Mouse (Mus musculus): ENCODE results near the gene Nav2. TPM values are rescaled to one million over a fixed set of nuclear protein-coding genes. Genes with fewer than 3 reads are reported as not detected.
A peak's percentile ranks its signal among the peaks of the same experiment; 100 is the strongest.

Gene Nav2
- total RNA-seq, 2 experiments from 2014 or later = 94.6 to 122 TPM

GRCm38 (mm10) chr7:49075333-49075934 lies 166.9 kb downstream of the Nav2 start:
- no peak for DNase-seq (ENCODE audit: low spot score in 2 of 2)
- intact Hi-C loops (cut with DNase I) = no loop called here

- intact Hi-C loops (cut with DNase I) = no loop called here
- peak; percentile 33 to 52 for DNase-seq (ENCODE audit: low spot score in 2 of 2)
Measured at GRCm38 (mm10) chr7:49076283-49076694, 167.8 kb downstream of the Nav2 start.

GRCm38 (mm10) chr7:49078930-49079329 lies 170.4 kb downstream of the Nav2 start:
- intact Hi-C loops (cut with DNase I) = no loop called here
- DNase-seq (ENCODE audit: low spot score in 2 of 2) = peak; percentile 42 to 47

- intact Hi-C loops (cut with DNase I) = no loop called here
- no peak for DNase-seq (ENCODE audit: low spot score in 2 of 2)
Measured at GRCm38 (mm10) chr7:49082585-49083165, 174.2 kb downstream of the Nav2 start.

- DNase-seq (ENCODE audit: low spot score in 2 of 2) = peak in 1 of 2 experiments; percentile 59
- intact Hi-C loops (cut with DNase I) = no loop called here
Measured at GRCm38 (mm10) chr7:49084768-49085167, 176.3 kb downstream of the Nav2 start.

- intact Hi-C loops (cut with DNase I) = no loop called here
- no peak for DNase-seq (ENCODE audit: low spot score in 2 of 2)
Measured at GRCm38 (mm10) chr7:49085759-49086158, 177.2 kb downstream of the Nav2 start.

GRCm38 (mm10) chr7:49087154-49087553 lies 178.6 kb downstream of the Nav2 start:
- intact Hi-C loops (cut with DNase I) = no loop called here
- no peak for DNase-seq (ENCODE audit: low spot score in 2 of 2)

GRCm38 (mm10) chr7:49088198-49088912 lies 179.8 kb downstream of the Nav2 start:
- no peak for DNase-seq (ENCODE audit: low spot score in 2 of 2)
- intact Hi-C loops (cut with DNase I) = no loop called here

GRCm38 (mm10) chr7:49091371-49091770 lies 182.9 kb downstream of the Nav2 start:
- intact Hi-C loops (cut with DNase I) = no loop called here
- DNase-seq (ENCODE audit: low spot score in 2 of 2) = no peak

- DNase-seq (ENCODE audit: low spot score in 2 of 2) = no peak
- intact Hi-C loops (cut with DNase I) = no loop called here
Measured at GRCm38 (mm10) chr7:49091921-49092320, 183.4 kb downstream of the Nav2 start.

- no peak for DNase-seq (ENCODE audit: low spot score in 2 of 2)
- intact Hi-C loops (cut with DNase I) = no loop called here
Measured at GRCm38 (mm10) chr7:49093596-49093995, 185.1 kb downstream of the Nav2 start.

GRCm38 (mm10) chr7:49094531-49094930 lies 186.0 kb downstream of the Nav2 start:
- DNase-seq (ENCODE audit: low spot score in 2 of 2) = no peak
- intact Hi-C loops (cut with DNase I) = no loop called here

GRCm38 (mm10) chr7:49101291-49101690 lies 192.8 kb downstream of the Nav2 start:
- intact Hi-C loops (cut with DNase I) = no loop called here
- no peak for DNase-seq (ENCODE audit: low spot score in 2 of 2)

- no peak for DNase-seq (ENCODE audit: low spot score in 2 of 2)
- intact Hi-C loops (cut with DNase I) = no loop called here
Measured at GRCm38 (mm10) chr7:49102223-49102622, 193.7 kb downstream of the Nav2 start.

GRCm38 (mm10) chr7:49104376-49104775 lies 195.9 kb downstream of the Nav2 start:
- no peak for DNase-seq (ENCODE audit: low spot score in 2 of 2)
- intact Hi-C loops (cut with DNase I) = no loop called here

- no peak for DNase-seq (ENCODE audit: low spot score in 2 of 2)
- intact Hi-C loops (cut with DNase I) = no loop called here
Measured at GRCm38 (mm10) chr7:49104793-49105192, 196.3 kb downstream of the Nav2 start.

GRCm38 (mm10) chr7:49105501-49105900 lies 197.0 kb downstream of the Nav2 start:
- no peak for DNase-seq (ENCODE audit: low spot score in 2 of 2)

GRCm38 (mm10) chr7:49108076-49108475 lies 199.6 kb downstream of the Nav2 start:
- intact Hi-C loops (cut with DNase I) = no loop called here
- DNase-seq (ENCODE audit: low spot score in 2 of 2) = peak in 1 of 2 experiments; percentile 46

More at GRCm38 (mm10) chr7:49105501-49105900, 197.0 kb downstream of the Nav2 start:
- intact Hi-C loops (cut with DNase I) = no loop called here

GRCm38 (mm10) chr7:49119016-49119415 lies 210.5 kb downstream of the Nav2 start:
- DNase-seq (ENCODE audit: low spot score in 2 of 2) = peak; percentile 48 to 66
- intact Hi-C loops (cut with DNase I) = no loop called here

- intact Hi-C loops (cut with DNase I) = loop anchor here (5.0 kb wide), 2 partner anchors 298 to 313 kb away; no protein-coding TSS in a partner anchor
- no peak for DNase-seq (ENCODE audit: low spot score in 2 of 2)
Measured at GRCm38 (mm10) chr7:49119794-49120487, 211.4 kb downstream of the Nav2 start.

All from left cerebral cortex, postnatal 14 days (tissue).